Mouse (Mus musculus) megakaryocyte-erythroid progenitor cell, adult 5 weeks (primary cell): ENCODE data around the gene Usp17la. TPM values are rescaled to one million over a fixed set of nuclear protein-coding genes. Genes with fewer than 3 reads are reported as not detected.

Experiments
- polyA plus RNA-seq: library from polyadenylated mRNA; stranded (reverse); fragments of >175 nt; gene quantifications from 2 replicates; pipeline ENCODE4 v1.2.3, GENCODE M21; 2012

The Usp17la gene
- 0.03 and 0.09 TPM in 2 replicates for polyA plus RNA-seq

GRCm38 (mm10) chr7:104856709-104857108, at the start of gene Usp17la:
Usp17la (plus strand) TSS chr7:104857009.

DNA sequence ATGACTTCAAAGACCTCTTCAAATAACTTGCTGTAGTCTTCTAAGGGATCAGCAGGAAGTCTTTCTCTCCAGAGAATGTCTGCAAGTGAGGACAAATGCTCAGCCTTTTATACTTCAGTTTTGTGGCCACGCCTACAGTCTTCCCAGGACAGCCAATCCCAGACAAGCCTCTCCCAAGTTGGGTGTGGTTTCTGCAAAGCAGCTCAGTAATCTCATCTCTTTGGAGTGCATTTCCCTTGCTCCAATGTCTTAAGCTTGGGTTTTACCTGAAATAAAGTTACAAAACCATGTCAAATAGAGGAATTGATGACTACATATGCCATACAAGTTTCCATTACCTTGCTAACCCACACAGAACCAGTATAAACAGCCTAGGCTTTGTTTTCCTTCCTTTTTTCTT, 14.3 kb upstream of the Usp17la start, which contains the start of gene Usp17lb:
Usp17lb (minus strand) TSS at position 101 of the 400 bp plus-strand sequence.

DNA sequence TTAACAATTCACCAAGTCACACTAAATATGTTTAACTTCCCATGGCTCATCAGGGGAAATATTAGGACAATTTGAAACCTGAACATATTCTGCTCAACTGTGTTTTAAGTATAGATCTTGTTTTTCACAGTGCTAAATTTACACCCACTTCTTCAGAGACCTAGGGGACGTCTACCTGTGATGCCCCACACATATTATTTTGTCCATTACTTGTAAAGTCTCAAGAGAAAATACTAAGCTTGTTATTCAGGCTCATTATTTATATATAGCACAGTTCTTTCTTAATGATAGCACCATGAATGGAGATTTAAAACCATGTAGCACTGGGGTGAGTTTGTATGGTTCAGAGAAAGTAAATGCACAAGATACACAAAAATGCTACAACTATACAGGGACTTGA, 20.9 kb downstream of the Usp17la start, which contains the start of gene Olfr665:
Olfr665 (plus strand) TSS at position 301 of the 400 bp plus-strand sequence.

DNA sequence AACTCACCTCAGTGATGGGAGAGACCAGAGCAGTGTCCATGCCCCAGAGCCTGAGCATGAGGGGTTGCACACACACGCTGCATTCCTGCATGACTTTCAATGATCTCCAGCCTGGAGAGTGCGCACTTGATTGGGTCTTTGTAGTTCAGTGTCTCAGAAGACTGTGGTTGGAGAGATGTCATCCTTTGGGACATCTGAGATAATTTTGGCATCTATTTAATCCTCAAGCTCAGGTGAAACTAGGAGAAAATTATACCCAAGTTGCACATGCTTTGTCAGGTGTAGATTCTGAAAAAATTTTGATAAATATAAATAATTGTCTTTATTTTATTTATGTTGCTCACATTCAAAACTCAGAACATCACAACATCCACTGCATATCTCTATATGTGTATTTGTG, 39.0 kb downstream of the Usp17la start, which contains the start of gene Olfr666:
Olfr666 (minus strand) TSS at position 101 of the 400 bp plus-strand sequence.

Other genes with a start within 250 kb of the Usp17la start
- not detected in 2 replicates for gene Olfr656, start 243.1 kb upstream of the Usp17la start, polyA plus RNA-seq
- not detected in 2 replicates for gene Olfr657, start 232.2 kb upstream of the Usp17la start, polyA plus RNA-seq
- not detected in 2 replicates for gene Olfr658, start 209.7 kb upstream of the Usp17la start, polyA plus RNA-seq
- gene Olfr659, start 190.3 kb upstream of the Usp17la start, polyA plus RNA-seq: 0.01 TPM in 1 of 2 replicates, not detected in the other
- gene Olfr661, start 170.5 kb upstream of the Usp17la start, polyA plus RNA-seq: not detected in 2 replicates
- not detected in 2 replicates for gene Usp17le, start 79.5 kb upstream of the Usp17la start, polyA plus RNA-seq
- not detected in 2 replicates for gene Usp17lb, start 14.4 kb upstream of the Usp17la start, polyA plus RNA-seq
- gene Olfr665, start 21.0 kb downstream of the Usp17la start, polyA plus RNA-seq: not detected in 2 replicates
- gene Olfr666, start 38.9 kb downstream of the Usp17la start, polyA plus RNA-seq: not detected in 2 replicates
- not detected in 2 replicates for gene Olfr667, start 64.5 kb downstream of the Usp17la start, polyA plus RNA-seq
- not detected in 2 replicates for gene Olfr668, start 71.0 kb downstream of the Usp17la start, polyA plus RNA-seq
- not detected in 2 replicates for gene Olfr669, start 77.2 kb downstream of the Usp17la start, polyA plus RNA-seq
- gene Olfr670, start 105.6 kb downstream of the Usp17la start, polyA plus RNA-seq: not detected in 2 replicates
- gene Olfr671, start 122.1 kb downstream of the Usp17la start, polyA plus RNA-seq: 0.02 TPM in 1 of 2 replicates, not detected in the other
- gene Olfr672, start 145.0 kb downstream of the Usp17la start, polyA plus RNA-seq: not detected in 2 replicates
- not detected in 2 replicates for gene Olfr675, start 171.5 kb downstream of the Usp17la start, polyA plus RNA-seq
- gene Olfr676, start 175.7 kb downstream of the Usp17la start, polyA plus RNA-seq: not detected in 2 replicates
- gene Olfr677, start 194.4 kb downstream of the Usp17la start, polyA plus RNA-seq: not detected in 2 replicates
- gene Olfr678, start 207.5 kb downstream of the Usp17la start, polyA plus RNA-seq: not detected in 2 replicates
- not detected in 2 replicates for gene Olfr679, start 224.2 kb downstream of the Usp17la start, polyA plus RNA-seq
- not detected in 2 replicates for gene Olfr680-ps1, start 235.8 kb downstream of the Usp17la start, polyA plus RNA-seq